Mouse (Mus musculus) lung, adult 2 months (tissue): ENCODE measurements around the gene Iqck.

Experiments
- CTCF ChIP-seq: fragments of 200-500 bp; IDR thresholded peaks from 2 replicates; pipeline ENCODE4 v1.5.1; 2011; ENCODE audit warnings: mild to moderate bottlenecking, low read length, control low read depth; ENCODE audit not compliant: insufficient read depth
- POLR2A ChIP-seq: fragments of 200-500 bp; IDR thresholded peaks from 2 replicates; pipeline ENCODE4 v1.6.1; 2011; ENCODE audit warnings: low read depth, mild to moderate bottlenecking, control low read depth, low read length, borderline replicate concordance; ENCODE audit errors: extremely low read depth

DNA sequence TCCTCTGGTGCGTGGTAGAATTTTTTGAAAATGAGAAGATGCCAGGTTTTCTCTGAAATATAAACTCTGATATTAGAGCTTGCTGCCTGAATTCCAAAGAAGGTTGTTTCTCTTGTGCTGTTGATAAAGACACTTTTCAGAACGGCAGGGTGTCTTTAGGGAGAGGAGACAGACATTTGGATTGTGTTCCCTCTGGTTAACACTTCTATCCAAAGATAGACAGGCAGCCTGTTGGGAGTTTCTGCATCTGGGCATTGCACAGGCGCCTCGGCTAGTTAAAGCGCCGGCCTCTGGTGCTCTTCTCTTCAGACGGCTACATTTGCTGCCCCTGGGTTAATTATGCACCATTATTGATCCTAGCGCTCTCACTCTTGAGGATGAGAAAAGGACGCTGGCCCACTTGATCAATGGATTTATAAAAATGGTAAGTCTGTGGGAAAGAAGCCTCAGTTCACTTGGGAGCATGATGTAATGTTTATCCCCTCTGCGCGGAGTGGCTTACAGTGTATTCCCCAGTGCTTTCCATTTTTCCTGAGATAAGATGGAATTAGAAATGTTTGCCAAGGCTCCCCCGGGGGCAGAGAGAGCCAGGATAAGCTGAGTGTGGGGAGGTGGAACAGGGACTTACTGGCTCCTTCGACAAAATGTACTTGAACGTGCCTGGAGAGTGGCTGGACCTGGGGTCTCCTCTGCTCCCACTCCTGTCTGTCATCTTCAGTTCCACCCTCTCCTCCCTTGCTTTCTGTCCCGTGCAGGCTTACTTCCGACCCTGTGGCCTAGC lies 48.7 kb upstream of the Iqck start:
- no peak for TF ChIP-seq POLR2A
- TF ChIP-seq CTCF = no peak
